Mouse (Mus musculus) heart, adult 2 months (tissue): ENCODE results near the gene Cd101. TPM values are rescaled to one million over a fixed set of nuclear protein-coding genes. Genes with fewer than 3 reads are reported as not detected.

Source experiments
- DNase-seq, 2 experiments: peaks; one replicate each; pipeline ENCODE4 v3.0.0; 2021
- H3K27ac ChIP-seq: fragments of 200-600 bp; 2 replicates; pipeline ENCODE4 v1.8.1; 2022
- H3K27me3 ChIP-seq: fragments of 200-500 bp; 2 replicates; pipeline ENCODE4 v1.6.1; 2012; ENCODE audit warnings: mild to moderate bottlenecking, low read length, inconsistent platforms, mixed read lengths; ENCODE audit not compliant: control insufficient read depth, insufficient read depth
- H3K36me3 ChIP-seq: fragments of 200-500 bp; 2 replicates; pipeline ENCODE4 v1.6.1; 2012; ENCODE audit warnings: low read length, inconsistent platforms; ENCODE audit not compliant: control insufficient read depth, insufficient read depth
- H3K4me1 ChIP-seq: fragments of 200-500 bp; 2 replicates; pipeline ENCODE4 v1.6.1; 2011; ENCODE audit warnings: low read length; ENCODE audit not compliant: control insufficient read depth, insufficient read depth
- H3K4me3 ChIP-seq: fragments of 200-600 bp; 2 replicates; pipeline ENCODE4 v1.8.1; 2022
- H3K79me2 ChIP-seq: fragments of 200-500 bp; replicated peaks from 2 replicates; pipeline ENCODE4 v1.6.1; 2012; ENCODE audit warnings: mild to moderate bottlenecking, inconsistent platforms, low read length, moderate library complexity, mixed read lengths; ENCODE audit not compliant: control insufficient read depth, insufficient read depth
- H3K9ac ChIP-seq: fragments of 200-500 bp; 2 replicates; pipeline ENCODE4 v1.6.1; 2012; ENCODE audit warnings: low read depth, mild to moderate bottlenecking, control low read depth, inconsistent platforms, low read length, mixed read lengths
- CTCF ChIP-seq: fragments of 200-600 bp; IDR thresholded peaks from 2 replicates; pipeline ENCODE4 v1.8.1; 2022; ENCODE audit warnings: antibody characterized with exemption, mild to moderate bottlenecking, moderate library complexity
- EP300 ChIP-seq: fragments of 200-500 bp; IDR thresholded peaks from 2 replicates; pipeline ENCODE4 v1.6.1; 2011; ENCODE audit warnings: low read depth, low read length, control low read depth; ENCODE audit not compliant: insufficient read depth
- POLR2A ChIP-seq: fragments of 200-500 bp; IDR thresholded peaks from 2 replicates; pipeline ENCODE4 v1.6.1; 2011; ENCODE audit warnings: mild to moderate bottlenecking, low read depth, low read length, control low read depth; ENCODE audit not compliant: insufficient read depth
- WGBS: fragments of 180-500 bp; shearing (Covaris S2); methylation state at CpG from one replicate; pipeline ENCODE4 v1.1.7; 2018; 5-methylcytosine and 5-hydroxymethylcytosine counted together
- intact Hi-C: fragments of 180-260 bp; cut with DNase I; formaldehyde crosslinking; loops from one replicate; pipeline ENCODE4 v1.15.1; 2025
- polyA plus RNA-seq: library from polyadenylated mRNA; depleted of rRNA; stranded (reverse); fragments of >200 nt; gene quantifications from 2 replicates; pipeline ENCODE4 v1.2.3, GENCODE M21; 2012
- total RNA-seq, 2 experiments: library from RNA; stranded (reverse); gene quantifications; 2 replicates each; pipeline ENCODE4 v1.2.3; 2021

The Cd101 gene
- total and polyA plus RNA-seq, 3 experiments = 0.13 to 0.41 (median 0.23) TPM

DNA sequence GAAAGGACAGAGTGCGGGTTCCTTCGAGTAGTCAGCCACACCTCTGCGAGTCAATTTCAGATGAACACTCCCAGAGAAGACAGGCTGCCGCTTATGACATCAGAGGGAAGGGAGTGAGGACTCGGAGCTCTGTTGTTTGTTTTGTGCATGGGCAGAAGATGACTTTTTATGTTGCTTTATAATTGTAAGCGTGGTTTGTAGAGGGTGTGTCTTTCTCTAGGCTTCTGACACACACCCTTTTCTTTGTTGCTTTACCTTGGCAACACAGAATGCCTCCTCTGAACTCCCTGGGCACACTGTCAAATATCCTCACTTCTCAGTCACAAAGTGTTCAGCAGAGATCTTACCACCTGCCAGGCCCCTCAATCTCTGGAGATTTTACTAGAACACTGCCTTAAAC, 36.8 kb upstream of the Cd101 start:
- no peaks in the 10 kb centered on the region for H3K36me3 ChIP-seq
- H3K27ac ChIP-seq = no peak overlapping the region
- H3K9ac ChIP-seq = no peak overlapping the region
- H3K4me3 ChIP-seq = no peak overlapping the region
- H3K27me3 ChIP-seq = no peaks in the 10 kb centered on the region
- no peak for TF ChIP-seq CTCF
- no peak for TF ChIP-seq POLR2A
- no peak for TF ChIP-seq EP300
- no peaks in the 10 kb centered on the region for H3K79me2 ChIP-seq
- peaks cover 12% of the 10 kb centered on the region for H3K4me1 ChIP-seq
- WGBS = 69% methylated on average over 6 of the region's 6 CpGs
- DNase-seq = no peak
- intact Hi-C loops = no loop called here

DNA sequence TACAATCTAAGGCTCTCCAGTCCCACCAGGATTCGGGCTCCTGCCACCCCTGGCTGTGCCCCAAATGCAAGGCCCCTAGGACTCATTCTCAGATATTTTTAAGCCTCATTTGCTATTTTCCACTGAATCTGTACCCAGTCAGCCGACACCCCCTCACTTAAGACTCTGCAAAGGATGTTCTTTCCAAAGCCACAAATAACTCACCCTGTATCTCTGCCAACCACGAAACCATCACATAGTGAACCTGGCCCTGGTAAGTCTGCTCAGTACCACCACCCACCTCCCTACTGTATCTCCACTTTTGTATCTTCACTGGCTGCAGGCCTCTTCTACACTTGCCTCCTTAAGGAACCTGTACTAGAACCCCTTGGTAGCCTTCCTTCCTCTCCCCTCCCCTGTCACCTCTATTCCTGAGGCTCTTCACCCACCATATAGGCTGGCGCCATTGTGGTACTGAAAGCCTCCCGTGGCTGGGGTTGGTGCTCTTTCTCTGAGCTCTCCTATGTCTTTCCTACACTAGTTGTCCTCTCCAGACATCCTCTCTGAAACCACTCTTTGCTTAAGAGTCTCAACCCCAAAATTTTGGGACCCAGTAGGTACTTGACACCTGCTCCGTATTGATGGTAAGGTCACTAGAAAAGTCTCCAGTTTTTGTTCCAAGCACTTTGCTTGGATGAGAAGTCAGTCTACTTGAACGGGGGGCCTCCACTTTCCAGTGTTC, 32.7 kb upstream of the Cd101 start:
- no peaks in the 10 kb centered on the region for H3K27me3 ChIP-seq
- no peak for DNase-seq
- TF ChIP-seq EP300 (no peak), CTCF (no peak), POLR2A (no peak)
- H3K79me2 ChIP-seq = no peaks in the 10 kb centered on the region
- peaks cover 6% of the 10 kb centered on the region for H3K4me1 ChIP-seq
- 90% methylated on average over 7 of the region's 7 CpGs for WGBS
- H3K36me3 ChIP-seq = no peaks in the 10 kb centered on the region
- H3K27ac ChIP-seq = no peak overlapping the region
- H3K9ac ChIP-seq = no peak overlapping the region
- H3K4me3 ChIP-seq = no peak overlapping the region
- intact Hi-C loops = no loop called here

DNA sequence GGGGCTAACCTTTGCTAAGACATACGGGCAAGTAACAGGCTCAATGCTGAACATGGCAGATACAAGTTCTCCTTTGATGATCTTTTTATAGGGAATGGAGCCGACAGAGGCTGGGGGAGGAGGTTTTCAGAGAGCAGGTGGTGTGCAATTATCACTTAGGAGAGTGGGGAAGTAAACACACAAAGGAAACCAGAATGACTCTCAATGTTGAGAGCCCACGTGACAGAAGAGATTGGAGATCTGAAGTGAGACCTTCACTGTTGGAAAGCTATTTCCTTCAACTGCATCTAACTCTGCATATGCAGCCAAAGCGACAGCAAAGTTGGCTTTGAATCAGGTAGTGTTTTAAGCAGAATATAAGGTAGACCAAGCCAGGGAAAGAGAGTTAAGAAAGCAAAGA, 29.9 kb upstream of the Cd101 start:
- H3K4me3 ChIP-seq = no peak overlapping the region
- H3K36me3 ChIP-seq = no peaks in the 10 kb centered on the region
- intact Hi-C loops = no loop called here
- no peak overlapping the region for H3K9ac ChIP-seq
- no peak for TF ChIP-seq EP300
- TF ChIP-seq POLR2A = no peak
- no peak for TF ChIP-seq CTCF
- WGBS = 65% methylated on average over 4 of the region's 4 CpGs
- H3K4me1 ChIP-seq = no peaks in the 10 kb centered on the region
- H3K79me2 ChIP-seq = no peaks in the 10 kb centered on the region
- no peak for DNase-seq
- no peaks in the 10 kb centered on the region for H3K27me3 ChIP-seq
- no peak overlapping the region for H3K27ac ChIP-seq

DNA sequence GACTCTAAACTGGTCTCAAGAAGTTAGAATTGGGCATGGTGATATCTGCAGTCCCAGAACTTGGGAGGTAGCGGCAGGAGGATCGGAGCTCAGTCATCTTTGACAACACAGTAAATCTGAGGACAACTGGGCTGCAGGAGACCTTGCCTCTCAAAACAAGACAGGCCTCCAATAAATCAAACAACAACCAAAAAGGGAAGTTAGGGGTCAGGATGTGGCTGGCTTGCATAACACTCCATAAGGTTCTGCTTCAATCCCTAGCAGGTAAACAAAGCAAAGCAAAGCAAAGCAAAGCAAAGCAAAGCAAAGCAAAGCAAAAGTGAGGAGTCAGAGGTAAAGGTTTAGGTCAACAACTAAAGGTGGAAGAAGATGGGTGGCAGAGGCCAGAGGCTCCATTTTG, 28.8 kb upstream of the Cd101 start:
- no peaks in the 10 kb centered on the region for H3K4me1 ChIP-seq
- no peak overlapping the region for H3K27ac ChIP-seq
- H3K27me3 ChIP-seq = no peaks in the 10 kb centered on the region
- TF ChIP-seq EP300 = no peak
- TF ChIP-seq POLR2A = no peak
- TF ChIP-seq CTCF = no peak
- no peak for DNase-seq
- H3K36me3 ChIP-seq = no peaks in the 10 kb centered on the region
- intact Hi-C loops = no loop called here
- WGBS = 93% methylated on average over 2 of the region's 2 CpGs
- no peak overlapping the region for H3K9ac ChIP-seq
- H3K79me2 ChIP-seq = no peaks in the 10 kb centered on the region
- H3K4me3 ChIP-seq = no peak overlapping the region

DNA sequence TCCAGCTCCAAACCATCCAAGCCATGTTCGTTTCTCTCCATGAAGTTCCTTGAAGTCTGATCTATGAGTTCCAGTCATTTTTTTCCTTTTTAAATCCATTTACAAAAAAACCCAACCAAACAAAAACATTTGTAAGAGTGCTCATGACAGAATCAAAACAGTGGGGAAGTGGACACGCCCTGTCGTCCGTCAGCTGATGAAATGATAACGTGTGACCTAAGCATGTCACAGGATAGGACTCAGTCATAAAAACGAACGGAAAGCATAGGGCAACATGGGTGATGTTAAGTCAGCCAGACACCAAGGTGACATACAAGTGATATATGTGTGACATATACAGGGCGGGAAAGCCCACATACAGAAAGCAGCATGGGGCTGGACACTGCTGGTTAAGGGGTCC, 25.9 kb upstream of the Cd101 start:
- Histone ChIP-seq H3K27me3 (no peaks in the 10 kb centered on the region), H3K36me3 (no peaks in the 10 kb centered on the region)

DNA sequence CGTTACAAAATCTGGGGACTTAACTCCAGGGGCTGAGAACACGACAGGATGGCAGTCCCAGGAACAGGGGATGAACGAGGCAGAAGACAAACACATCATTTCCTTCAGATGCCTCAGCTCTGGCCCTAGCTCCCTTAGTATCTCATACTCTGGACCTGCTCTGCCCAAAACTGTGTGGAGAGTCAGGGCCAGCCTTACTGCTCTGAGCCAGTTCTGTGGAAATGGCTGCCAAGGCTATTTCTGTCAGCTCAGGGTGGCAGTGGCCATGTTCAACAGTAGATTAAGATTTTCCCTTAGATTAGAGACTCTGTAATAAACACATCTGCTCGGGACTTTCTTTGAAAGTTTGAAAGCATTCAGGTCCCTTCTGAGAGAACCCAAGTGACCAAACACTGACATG, 22.2 kb upstream of the Cd101 start:
- no peak overlapping the region for H3K4me3 ChIP-seq
- intact Hi-C loops = no loop called here
- no peaks in the 10 kb centered on the region for H3K79me2 ChIP-seq
- H3K27ac ChIP-seq = no peak overlapping the region
- H3K36me3 ChIP-seq = no peaks in the 10 kb centered on the region
- H3K4me1 ChIP-seq = peaks cover 6% of the 10 kb centered on the region
- DNase-seq = no peak
- H3K9ac ChIP-seq = no peak overlapping the region
- no peaks in the 10 kb centered on the region for H3K27me3 ChIP-seq
- 51% methylated on average over 4 of the region's 4 CpGs for WGBS
- no peak for TF ChIP-seq POLR2A
- TF ChIP-seq CTCF = no peak
- no peak for TF ChIP-seq EP300

More for the DNA sequence above, 25.9 kb upstream of the Cd101 start:
- Histone ChIP-seq H3K9ac (no peak overlapping the region), H3K79me2 (no peaks in the 10 kb centered on the region), H3K4me1 (peaks cover 1% of the 10 kb centered on the region; the same call in 1 of the 2 replicates), H3K4me3 (no peak overlapping the region), H3K27ac (no peak overlapping the region)
- intact Hi-C loops = no loop called here
- DNase-seq = no peak
- WGBS = 66% methylated on average over 8 of the region's 8 CpGs
- no peak for TF ChIP-seq CTCF
- no peak for TF ChIP-seq POLR2A
- TF ChIP-seq EP300 = no peak
